Mouse (Mus musculus) left cerebral cortex, adult 2 months (tissue): ENCODE results near the gene Tmem53. TPM values are rescaled to one million over a fixed set of nuclear protein-coding genes. Genes with fewer than 3 reads are reported as not detected.

Experiments used
- DNase-seq, 2 experiments: peaks; one replicate each; pipeline ENCODE4 v3.0.0; 2021 to 2022; ENCODE audit warnings: low spot score in 2 of 2, mixed read lengths in 1 of 2; ENCODE audit errors: extremely low spot score in 1 of 2
- H3K27ac ChIP-seq: fragments of 200-600 bp; 2 replicates; pipeline ENCODE4 v1.8.1; 2022
- H3K4me3 ChIP-seq: fragments of 200-600 bp; 2 replicates; pipeline ENCODE4 v1.8.1; 2022
- CTCF ChIP-seq: fragments of 200-600 bp; IDR thresholded peaks from 2 replicates; pipeline ENCODE4 v1.8.1; 2022; ENCODE audit warnings: antibody characterized with exemption, mild to moderate bottlenecking, moderate library complexity
- intact Hi-C: fragments of 180-260 bp; cut with DNase I; formaldehyde crosslinking; loops from one replicate; pipeline ENCODE4 v1.15.1; 2025
- total RNA-seq, 2 experiments: library from RNA; stranded (reverse); gene quantifications; 2 replicates each; pipeline ENCODE4 v1.2.3; 2021

Tmem53 gene
- total RNA-seq, 2 experiments from 2014 or later, result 5.0 to 5.4 TPM

- no peak for DNase-seq
- TF ChIP-seq CTCF, result no peak
- intact Hi-C loops, result no loop called here
- no peak overlapping the region for H3K4me3 ChIP-seq
- H3K27ac ChIP-seq, result no peak overlapping the region
These were observed 28.8 kb upstream of the Tmem53 start for GRCm38 (mm10) chr4:117223001-117223400.

GRCm38 (mm10) chr4:117224122-117224521 lies 27.6 kb upstream of the Tmem53 start:
- TF ChIP-seq CTCF, result no peak
- intact Hi-C loops, result no loop called here
- DNase-seq, result no peak
- Histone ChIP-seq H3K27ac (peak overlapping the region; percentile 28; the same call in 1 of the 2 replicates), H3K4me3 (no peak overlapping the region)

GRCm38 (mm10) chr4:117225250-117225649 lies 26.5 kb upstream of the Tmem53 start:
- no peak overlapping the region for H3K4me3 ChIP-seq
- intact Hi-C loops, result no loop called here
- DNase-seq, result no peak
- TF ChIP-seq CTCF, result no peak
- H3K27ac ChIP-seq, result no peak overlapping the region

- no peak for DNase-seq
- Histone ChIP-seq H3K4me3 (no peak overlapping the region), H3K27ac (no peak overlapping the region)
- no peak for TF ChIP-seq CTCF
- intact Hi-C loops, result no loop called here
These were observed 22.2 kb upstream of the Tmem53 start for GRCm38 (mm10) chr4:117229590-117229989.

DNA sequence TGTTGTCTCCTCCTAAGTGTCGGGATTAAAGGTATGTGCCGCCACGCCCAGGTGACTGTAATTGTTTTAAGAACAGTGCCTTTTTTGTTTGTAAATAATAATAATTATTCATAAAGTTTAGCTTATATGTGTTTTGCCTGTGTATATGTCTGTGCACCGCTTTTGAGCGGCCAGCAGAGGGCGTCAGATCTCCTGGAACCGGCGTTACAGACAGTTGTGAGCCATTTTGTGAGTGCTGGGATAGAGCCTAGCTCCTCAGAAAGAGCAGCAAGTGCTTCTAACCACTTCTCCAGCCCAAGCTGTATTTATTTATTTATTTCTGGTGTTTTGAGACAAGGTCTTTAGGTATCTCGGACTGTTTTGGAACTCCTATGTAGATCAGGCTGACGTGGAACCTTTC lies 21.4 kb upstream of the Tmem53 start:
- peak; percentile 40 for TF ChIP-seq CTCF
- Histone ChIP-seq H3K4me3 (no peak overlapping the region), H3K27ac (no peak overlapping the region)
- intact Hi-C loops, result no loop called here
- no peak for DNase-seq

DNA sequence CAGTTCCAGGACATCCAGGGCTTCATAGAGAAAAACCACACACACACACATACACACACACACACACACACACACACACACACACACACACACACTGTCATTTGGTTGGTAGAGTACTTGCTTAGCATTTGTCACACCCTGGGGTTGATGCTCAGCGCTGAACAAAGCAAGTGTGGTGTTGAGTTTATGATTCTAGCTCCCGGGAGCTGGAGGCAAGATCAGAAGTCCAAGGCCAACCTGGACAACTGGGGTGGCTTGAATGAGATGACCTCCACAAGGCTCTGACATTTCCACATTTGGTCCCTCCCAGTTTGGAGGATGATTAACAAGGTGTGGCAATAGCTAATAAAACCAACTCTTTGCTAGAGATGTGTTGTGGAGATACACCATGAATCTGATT lies 20.5 kb upstream of the Tmem53 start:
- intact Hi-C loops, result no loop called here

DNA sequence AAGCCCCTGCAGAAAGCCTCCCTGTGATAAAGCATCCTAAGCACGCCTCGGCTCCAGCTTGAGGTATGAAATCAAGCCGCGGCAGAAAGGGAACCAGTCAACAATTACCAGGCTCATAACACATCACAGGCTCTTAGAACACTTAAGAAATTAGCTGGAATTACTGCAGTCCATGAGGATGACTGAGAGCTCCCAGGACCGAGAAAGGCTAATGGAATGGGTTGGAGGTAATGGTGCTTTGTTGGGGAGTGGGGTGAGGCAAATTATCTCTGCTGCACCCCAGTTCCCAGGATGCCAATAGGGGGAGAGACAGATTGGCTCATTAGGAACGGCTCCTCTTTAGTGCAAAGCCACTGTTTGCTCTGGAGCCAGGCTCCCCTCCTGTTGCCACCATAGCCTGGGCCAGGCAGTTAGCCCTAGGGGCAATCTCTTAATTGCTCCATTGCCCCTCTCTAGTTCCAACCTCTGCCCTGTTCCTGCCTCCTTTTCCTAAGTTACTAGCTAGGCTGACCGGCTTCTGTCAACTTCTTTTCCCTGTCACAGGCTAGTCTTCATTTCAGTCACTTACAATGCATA lies 17.5 kb upstream of the Tmem53 start:
- H3K27ac ChIP-seq, result no peak overlapping the region
- no peak for TF ChIP-seq CTCF
- no peak for DNase-seq
- H3K4me3 ChIP-seq, result no peak overlapping the region
- intact Hi-C loops, result no loop called here

More for the DNA sequence above, 20.5 kb upstream of the Tmem53 start:
- no peak for DNase-seq
- Histone ChIP-seq H3K4me3 (no peak overlapping the region), H3K27ac (no peak overlapping the region)
- no peak for TF ChIP-seq CTCF

DNA sequence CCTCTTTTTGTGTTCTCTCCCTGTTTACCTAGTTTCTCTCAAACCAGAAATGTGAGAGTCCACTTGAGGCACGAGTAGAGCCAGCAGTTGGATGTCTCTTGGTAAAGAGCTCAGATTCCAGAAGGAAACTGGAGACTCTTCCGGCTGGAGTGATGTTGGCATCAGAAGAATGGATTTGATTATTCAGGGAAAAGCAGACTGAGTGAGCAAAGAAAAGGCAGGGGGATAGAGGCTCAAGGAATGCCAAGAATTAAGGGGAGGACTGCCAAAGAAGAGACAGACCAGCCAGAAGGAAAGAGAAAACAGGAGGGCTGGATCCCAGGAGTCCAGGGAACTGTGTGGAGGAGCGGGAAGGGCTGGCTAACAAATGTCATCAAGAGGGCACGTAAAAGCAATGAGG lies 15.9 kb upstream of the Tmem53 start:
- Histone ChIP-seq H3K4me3 (no peak overlapping the region), H3K27ac (no peak overlapping the region)
- intact Hi-C loops, result no loop called here
- no peak for DNase-seq
- TF ChIP-seq CTCF, result no peak

DNA sequence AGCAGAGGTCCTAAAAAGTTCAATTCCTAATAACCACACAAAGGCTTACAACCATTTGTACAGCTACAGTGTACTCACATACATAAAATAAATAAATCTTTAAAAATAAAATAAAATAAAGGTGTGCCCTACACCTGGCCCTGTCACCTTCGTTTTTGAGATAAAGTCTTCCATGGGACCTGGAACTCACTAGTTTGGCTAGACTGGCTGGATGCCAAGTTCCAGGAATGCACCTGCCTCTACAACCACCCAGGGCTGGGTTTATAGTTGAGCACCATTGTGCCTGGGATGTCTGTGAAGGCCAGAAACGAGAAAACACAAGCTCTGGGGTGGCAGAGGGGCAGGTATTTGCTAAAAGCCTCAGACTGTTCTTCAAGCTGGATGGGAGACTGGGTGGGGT lies 12.6 kb upstream of the Tmem53 start:
- TF ChIP-seq CTCF, result no peak
- intact Hi-C loops, result no loop called here

DNA sequence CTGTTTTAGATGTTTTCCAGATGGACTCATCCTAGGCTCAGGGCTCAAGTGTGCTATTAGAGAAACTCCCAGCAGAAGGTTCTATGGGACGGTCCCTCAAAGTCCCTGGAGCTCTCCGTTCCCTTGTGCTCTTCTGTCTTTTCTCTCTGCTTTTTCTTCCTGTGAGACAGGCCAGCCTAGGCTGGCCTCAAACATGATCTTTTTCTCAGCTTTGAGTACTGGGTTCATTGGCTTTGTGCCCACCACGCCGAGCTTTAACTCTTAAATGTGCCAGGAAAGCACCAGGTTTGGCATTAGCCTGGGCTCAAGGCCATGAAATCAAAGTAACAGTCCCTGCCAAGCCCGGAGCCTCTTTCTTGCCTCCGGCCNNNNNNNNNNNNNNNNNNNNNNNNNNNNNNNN lies 10.9 kb upstream of the Tmem53 start:
- no peak overlapping the region for H3K27ac ChIP-seq
- H3K4me3 ChIP-seq, result no peak overlapping the region
- intact Hi-C loops, result no loop called here
- no peak for TF ChIP-seq CTCF
- DNase-seq, result no peak

More for the DNA sequence above, 12.6 kb upstream of the Tmem53 start:
- DNase-seq, result no peak
- H3K27ac ChIP-seq, result no peak overlapping the region
- no peak overlapping the region for H3K4me3 ChIP-seq

DNA sequence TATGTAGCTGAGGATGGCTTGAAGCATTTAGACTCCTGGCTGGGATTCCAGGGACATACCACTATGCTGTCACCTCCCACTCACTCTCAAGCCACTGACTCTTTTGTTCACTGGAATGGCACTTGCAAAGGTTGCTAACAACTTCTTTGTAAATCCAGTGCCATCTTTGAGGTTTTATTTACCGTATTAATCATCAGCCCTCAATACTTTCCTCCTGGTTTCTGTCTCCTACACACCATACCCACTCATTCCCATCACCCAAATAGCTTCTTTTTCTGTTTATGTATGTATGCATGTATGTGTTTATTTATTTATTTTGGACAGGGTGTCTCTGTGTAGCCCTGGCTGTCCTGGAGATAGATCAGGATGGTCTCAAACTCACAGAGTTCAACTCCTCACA lies 769 bp upstream of the Tmem53 start:
- Histone ChIP-seq H3K4me3 (no peak overlapping the region), H3K27ac (no peak overlapping the region)
- DNase-seq, result no peak
- intact Hi-C loops, result no loop called here
- TF ChIP-seq CTCF, result no peak

DNA sequence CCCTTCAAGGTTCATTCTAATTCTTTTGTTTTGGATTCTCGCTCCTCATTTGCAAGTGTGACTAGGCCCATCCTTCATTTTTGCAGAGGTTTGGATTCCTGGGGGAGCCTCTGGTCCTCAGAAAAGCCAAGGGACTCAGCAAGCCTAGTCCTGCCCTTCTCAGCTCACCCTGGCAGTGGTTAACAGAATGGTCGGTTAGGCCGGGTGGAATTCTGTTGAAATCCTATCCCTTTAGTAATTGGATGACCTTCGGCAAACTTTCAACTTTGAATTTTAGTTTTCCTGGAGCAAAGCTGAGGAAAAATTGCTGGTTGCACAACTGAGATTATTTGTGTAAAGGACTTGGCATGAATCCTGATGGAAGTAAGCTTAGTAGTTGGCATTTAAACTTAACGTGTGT lies 600 bp downstream of the Tmem53 start:
- peak overlapping the region; percentile 61 for H3K27ac ChIP-seq

GRCm38 (mm10) chr4:117252755-117253154 lies 1.0 kb downstream of the Tmem53 start:
- no peak overlapping the region for H3K27ac ChIP-seq

More for the DNA sequence above, 600 bp downstream of the Tmem53 start:
- no peak for DNase-seq
- H3K4me3 ChIP-seq, result peak overlapping the region; percentile 89
- no peak for TF ChIP-seq CTCF
- intact Hi-C loops, result no loop called here

More at GRCm38 (mm10) chr4:117252755-117253154, 1.0 kb downstream of the Tmem53 start:
- DNase-seq, result no peak
- intact Hi-C loops, result no loop called here
- no peak for TF ChIP-seq CTCF
- no peak overlapping the region for H3K4me3 ChIP-seq
